Mouse (Mus musculus) adrenal gland (tissue): ENCODE results near the gene Fntb.

Experiments
- intact Hi-C: fragments of 180-260 bp; cut with DNase I; formaldehyde crosslinking; loops from one replicate; pipeline ENCODE4 v1.15.1; 2025

The Fntb gene

GRCm38 (mm10) chr12:76953750-76954363 lies 188.5 kb downstream of the Fntb start:
- intact Hi-C loops = no loop called here

DNA sequence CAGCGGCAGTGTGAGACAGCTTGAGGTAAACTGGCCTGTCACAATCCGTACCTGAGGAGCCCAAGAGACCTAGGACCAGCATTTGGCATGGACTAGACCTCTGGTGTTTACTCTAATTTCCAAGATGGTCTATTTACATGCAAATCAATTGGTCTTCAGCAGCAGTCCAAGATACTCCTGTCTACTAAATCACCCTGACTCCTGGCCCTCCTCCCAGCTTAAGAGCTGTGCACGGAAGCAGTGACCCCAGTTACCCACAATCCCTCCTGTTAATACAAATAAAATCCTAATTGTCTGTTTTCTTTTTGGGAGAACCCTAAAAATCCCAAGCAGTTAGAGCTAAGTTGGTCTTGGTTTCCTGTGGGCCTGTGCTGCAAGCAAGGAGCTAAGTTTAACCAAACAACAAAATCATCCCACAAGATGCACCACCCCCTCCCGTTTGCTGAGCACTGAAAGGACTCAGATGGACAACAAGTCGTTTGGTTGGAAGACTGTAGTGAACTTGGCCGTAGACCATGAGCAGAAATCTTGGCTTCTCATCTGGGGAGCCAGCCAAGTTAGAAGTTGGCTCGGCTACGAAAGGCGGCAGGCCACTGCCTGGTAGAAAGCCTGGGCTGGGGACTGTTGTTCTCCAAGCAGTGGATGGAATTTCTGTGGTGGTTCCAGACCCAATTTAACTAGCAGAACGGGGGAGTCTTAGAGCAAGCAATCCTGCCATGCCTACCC lies 189.5 kb downstream of the Fntb start:
- intact Hi-C loops = no loop called here

- intact Hi-C loops = no loop called here
Measured at GRCm38 (mm10) chr12:76957688-76958087, 192.3 kb downstream of the Fntb start.

- intact Hi-C loops = no loop called here
Measured at GRCm38 (mm10) chr12:76961052-76961931, 195.9 kb downstream of the Fntb start.

- intact Hi-C loops = no loop called here
Measured at GRCm38 (mm10) chr12:76961932-76962891, 196.8 kb downstream of the Fntb start, which contains the start of gene Max. Gene Max (minus strand): TSS chr12:76962201.

DNA sequence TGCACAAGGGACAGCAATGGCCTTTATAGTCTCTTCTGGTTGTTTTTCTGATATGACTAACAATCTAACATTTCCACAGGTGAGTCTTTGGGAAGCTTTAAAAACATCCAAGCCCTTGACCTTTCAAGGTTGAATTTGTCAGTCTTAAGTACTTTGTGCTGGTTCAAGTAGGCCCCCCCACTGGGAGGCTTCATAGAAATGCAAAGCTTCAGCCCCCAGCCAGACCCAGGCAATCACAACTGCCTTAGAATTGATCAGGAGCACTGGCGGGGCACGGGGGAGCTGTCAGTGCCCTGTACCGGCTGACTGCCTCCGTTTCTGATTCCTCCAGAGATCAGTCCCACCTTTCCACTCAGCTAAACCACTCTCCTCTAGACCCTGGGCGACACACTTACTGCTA lies 199.7 kb downstream of the Fntb start:
- intact Hi-C loops = no loop called here

- intact Hi-C loops = no loop called here
Measured at GRCm38 (mm10) chr12:76965876-76966275, 200.5 kb downstream of the Fntb start.
